Mouse (Mus musculus): ENCODE results near the gene E130218I03Rik. TPM values are rescaled to one million over a fixed set of nuclear protein-coding genes. Genes with fewer than 3 reads are reported as not detected.

E130218I03Rik gene
- polyA plus RNA-seq, 1 experiment from 2014 or later, result 0.67 TPM

DNA sequence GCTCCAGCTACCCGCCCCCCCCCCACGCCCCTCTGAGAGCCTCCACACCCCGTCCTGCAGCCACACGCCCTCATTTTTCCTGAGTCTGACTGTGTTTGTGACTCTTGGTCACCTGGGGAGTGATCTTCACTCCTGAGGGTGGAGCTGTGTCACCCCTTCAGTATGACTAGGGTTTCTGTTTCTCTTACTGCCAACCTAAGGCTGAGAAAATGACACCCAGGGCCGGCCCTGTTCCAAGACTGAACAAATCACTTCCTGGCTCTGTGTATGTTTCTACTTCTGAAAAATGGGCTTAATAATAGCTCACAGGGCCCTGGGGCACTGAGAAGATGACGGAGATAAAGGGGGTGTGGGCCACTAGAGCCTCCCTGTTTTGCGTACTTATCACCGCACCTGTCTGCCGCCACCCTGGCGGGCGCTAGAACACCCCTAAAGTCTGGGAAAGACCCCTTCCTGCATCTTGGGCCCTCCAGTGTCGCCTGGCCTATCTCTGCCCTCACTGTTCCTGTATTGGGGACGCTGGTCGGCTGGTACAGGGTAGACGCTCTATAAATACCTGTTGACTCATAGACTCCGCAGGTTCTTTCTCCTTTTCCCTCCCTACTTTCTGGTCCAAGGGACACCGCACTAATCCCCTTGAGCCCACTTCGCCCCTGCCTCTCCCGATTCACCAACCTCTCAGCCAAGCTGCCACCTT lies 5.7 kb upstream of the E130218I03Rik start:
- peak; percentile 47 for ATAC-seq (ENCODE audit: low FRiP score, low TSS enrichment)
- H3K27ac ChIP-seq (ENCODE audit: low read length), result peak overlapping the region; percentile 55

DNA sequence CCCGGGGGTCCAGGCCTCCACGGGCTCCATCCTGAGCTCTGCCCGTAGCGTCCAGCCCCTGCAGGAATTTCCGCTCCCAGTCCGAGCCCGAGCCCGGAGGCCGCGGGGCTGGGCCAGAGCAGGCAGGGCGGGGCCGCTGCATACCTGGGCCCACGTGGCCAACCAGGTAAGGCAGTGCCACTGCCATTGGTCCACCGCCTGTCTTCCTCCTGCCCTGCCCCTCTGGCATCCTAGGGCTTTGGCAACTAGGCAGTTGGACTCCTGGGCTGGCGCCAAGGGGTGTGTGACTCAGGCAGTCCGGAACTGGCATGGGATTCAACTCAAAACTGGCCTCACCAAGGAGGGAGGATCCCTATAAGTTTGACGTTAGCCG lies 5.2 kb upstream of the E130218I03Rik start, which contains the start of gene Cnksr1:
TSS of gene Cnksr1 (minus strand) at position 121 of the 373 bp plus-strand sequence.
- H3K9me3 ChIP-seq (ENCODE audit: low read length), result no peaks in the 10 kb centered on the region
- H3K27me3 ChIP-seq (ENCODE audit: insufficient read depth, low read length), result peaks cover 4% of the 10 kb centered on the region; the same call in 1 of the 2 replicates
- H3K27ac ChIP-seq (ENCODE audit: low read length), result peak within 1 kb of the TSS; percentile 55
- peak; percentile 91 for ATAC-seq (ENCODE audit: low FRiP score, low TSS enrichment)
- peak within 1 kb of the TSS; percentile 55 for H3K4me2 ChIP-seq (replicated peaks; ENCODE audit: low read depth, low read length)
- peaks cover 18% of the 10 kb centered on the region for H3K4me1 ChIP-seq (ENCODE audit: insufficient read depth, low read length)
- H3K9ac ChIP-seq (replicated peaks; ENCODE audit: low read length), result peak within 1 kb of the TSS; percentile 62
- WGBS, result under 1% methylated on average over 18 of the region's 18 CpGs
- H3K36me3 ChIP-seq (ENCODE audit: insufficient read depth, low read length), result no peaks in the 10 kb centered on the region
- H3K4me3 ChIP-seq (ENCODE audit: low read length), result peak within 1 kb of the TSS; percentile 43

More for the DNA sequence above, 5.7 kb upstream of the E130218I03Rik start:
- H3K27me3 ChIP-seq (ENCODE audit: insufficient read depth, low read length), result peaks cover 4% of the 10 kb centered on the region; the same call in 1 of the 2 replicates
- H3K9me3 ChIP-seq (ENCODE audit: low read length), result no peaks in the 10 kb centered on the region
- H3K36me3 ChIP-seq (ENCODE audit: insufficient read depth, low read length), result no peaks in the 10 kb centered on the region
- H3K4me1 ChIP-seq (ENCODE audit: insufficient read depth, low read length), result peaks cover 18% of the 10 kb centered on the region
- H3K4me3 ChIP-seq (ENCODE audit: low read length), result peak overlapping the region; percentile 43
- WGBS, result 27% methylated on average over 19 of the region's 19 CpGs
- peak overlapping the region; percentile 62 for H3K9ac ChIP-seq (replicated peaks; ENCODE audit: low read length)
- H3K4me2 ChIP-seq (replicated peaks; ENCODE audit: low read depth, low read length), result peak overlapping the region; percentile 55

DNA sequence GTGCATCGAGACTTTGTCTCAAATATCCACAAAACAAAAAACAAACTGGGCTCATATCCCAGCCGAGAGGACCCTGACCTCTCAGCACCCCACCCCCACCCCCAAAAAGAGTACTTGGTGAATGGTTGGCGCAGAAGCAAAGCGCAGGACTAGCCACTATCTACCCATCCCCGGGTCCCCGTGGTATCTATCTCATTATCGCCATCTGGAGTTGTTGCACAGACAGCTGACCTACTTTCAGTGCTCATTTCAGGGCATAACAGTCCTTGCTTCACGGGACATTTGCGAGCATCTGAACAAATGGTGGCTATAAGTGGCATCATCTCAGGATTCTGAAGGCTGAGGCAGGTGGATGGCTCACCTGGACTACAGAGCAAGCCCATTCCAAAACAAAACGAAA lies 4.8 kb upstream of the E130218I03Rik start:
- H3K9me3 ChIP-seq (ENCODE audit: low read length), result no peaks in the 10 kb centered on the region
- H3K27me3 ChIP-seq (ENCODE audit: insufficient read depth, low read length), result peaks cover 4% of the 10 kb centered on the region; the same call in 1 of the 2 replicates
- no peak for ATAC-seq (ENCODE audit: low FRiP score, low TSS enrichment)
- 0 out of 2 replicates have a peak, but pooled peaks cover 1% of the 10 kb centered on the region for H3K36me3 ChIP-seq (ENCODE audit: insufficient read depth, low read length)
- peak overlapping the region; percentile 43 for H3K4me3 ChIP-seq (ENCODE audit: low read length)
- H3K9ac ChIP-seq (replicated peaks; ENCODE audit: low read length), result peak overlapping the region; percentile 62
- WGBS, result 9% methylated on average over 10 of the region's 10 CpGs
- peak overlapping the region; percentile 55 for H3K4me2 ChIP-seq (replicated peaks; ENCODE audit: low read depth, low read length)
- H3K4me1 ChIP-seq (ENCODE audit: insufficient read depth, low read length), result peaks cover 18% of the 10 kb centered on the region
- no peak overlapping the region for H3K27ac ChIP-seq (ENCODE audit: low read length)

DNA sequence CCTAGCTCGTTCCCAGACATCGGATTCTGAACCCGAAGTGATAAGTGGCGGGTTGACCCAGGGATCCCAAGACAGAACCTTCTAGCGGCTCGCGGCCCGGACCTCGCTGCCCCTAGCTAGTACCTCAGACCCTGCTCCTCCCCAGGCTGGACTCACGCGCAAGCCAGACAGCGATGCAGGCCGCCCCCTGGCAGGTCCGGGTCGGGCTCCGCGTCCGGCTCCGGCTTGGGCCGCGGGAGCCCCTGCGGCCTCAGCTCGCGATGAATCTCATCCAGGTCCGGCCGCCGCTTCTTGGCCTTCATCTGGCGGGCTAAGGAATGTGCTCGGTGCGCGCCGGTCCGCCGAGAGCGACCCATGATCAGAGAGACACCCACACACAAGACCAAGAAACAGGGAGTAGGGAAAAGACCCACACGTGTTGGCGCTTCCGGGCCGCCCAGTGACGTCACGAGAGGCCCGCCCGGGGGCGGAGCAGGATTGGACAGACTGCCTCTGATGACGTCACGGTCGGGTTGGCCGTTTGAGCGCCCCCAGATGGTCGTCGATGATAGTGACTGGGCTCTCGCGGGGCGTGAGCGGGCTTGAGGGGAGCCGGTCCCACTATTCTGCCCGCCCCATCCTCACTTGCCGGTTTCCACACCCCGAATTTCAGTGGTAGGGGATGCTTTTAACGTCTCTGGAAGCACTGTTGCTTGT lies 1.8 kb downstream of the E130218I03Rik start, which contains the start of gene Zfp593:
TSS of gene Zfp593 (minus strand) at position 445 of the 696 bp plus-strand sequence.
- 0 out of 2 replicates have a peak, but pooled peaks cover 5% of the 10 kb centered on the region for H3K36me3 ChIP-seq (ENCODE audit: insufficient read depth, low read length)
- H3K27ac ChIP-seq (ENCODE audit: low read length), result no peak within 1 kb of the TSS
- peaks cover 27% of the 10 kb centered on the region for H3K4me1 ChIP-seq (ENCODE audit: insufficient read depth, low read length)
- ATAC-seq (ENCODE audit: low FRiP score, low TSS enrichment), result peak; percentile 72
- WGBS, result under 1% methylated on average over 60 of the region's 60 CpGs
- no peaks in the 10 kb centered on the region for H3K9me3 ChIP-seq (ENCODE audit: low read length)
- peaks cover 28% of the 10 kb centered on the region for H3K27me3 ChIP-seq (ENCODE audit: insufficient read depth, low read length)
- peak within 1 kb of the TSS; percentile 79 for H3K4me3 ChIP-seq (ENCODE audit: low read length)
- peak within 1 kb of the TSS; percentile 95 for H3K4me2 ChIP-seq (replicated peaks; ENCODE audit: low read depth, low read length)
- peak within 1 kb of the TSS; percentile 81 for H3K9ac ChIP-seq (replicated peaks; ENCODE audit: low read length)

- H3K27me3 ChIP-seq (ENCODE audit: insufficient read depth, low read length), result peaks cover 38% of the 10 kb centered on the region
Observed at GRCm38 (mm10) chr4:134246256-134246655, 2.8 kb downstream of the E130218I03Rik start.

GRCm38 (mm10) chr4:134246719-134247258 lies 3.3 kb downstream of the E130218I03Rik start, which contains the start of gene Gm30191:
Gene Gm30191, plus strand, starts transcription at chr4:134246935.
- 79% methylated on average over 7 of the region's 7 CpGs for WGBS
- peak within 1 kb of the TSS; percentile 81 for H3K9ac ChIP-seq (replicated peaks; ENCODE audit: low read length)
- 0 out of 2 replicates have a peak, but pooled peaks cover 5% of the 10 kb centered on the region for H3K36me3 ChIP-seq (ENCODE audit: insufficient read depth, low read length)
- peak within 1 kb of the TSS; percentile 95 for H3K4me2 ChIP-seq (replicated peaks; ENCODE audit: low read depth, low read length)
- peaks cover 42% of the 10 kb centered on the region for H3K4me1 ChIP-seq (ENCODE audit: insufficient read depth, low read length)
- ATAC-seq (ENCODE audit: low FRiP score, low TSS enrichment), result no peak
- no peaks in the 10 kb centered on the region for H3K9me3 ChIP-seq (ENCODE audit: low read length)
- no peak within 1 kb of the TSS for H3K27ac ChIP-seq (ENCODE audit: low read length)
- peak within 1 kb of the TSS; percentile 79 for H3K4me3 ChIP-seq (ENCODE audit: low read length)
- H3K27me3 ChIP-seq (ENCODE audit: insufficient read depth, low read length), result peaks cover 43% of the 10 kb centered on the region

More at GRCm38 (mm10) chr4:134246256-134246655, 2.8 kb downstream of the E130218I03Rik start:
- 0 out of 2 replicates have a peak, but pooled peaks cover 5% of the 10 kb centered on the region for H3K36me3 ChIP-seq (ENCODE audit: insufficient read depth, low read length)
- H3K4me2 ChIP-seq (replicated peaks; ENCODE audit: low read depth, low read length), result peak overlapping the region; percentile 95
- H3K4me3 ChIP-seq (ENCODE audit: low read length), result no peak overlapping the region
- WGBS, result 42% methylated on average over 4 of the region's 4 CpGs
- H3K9me3 ChIP-seq (ENCODE audit: low read length), result no peaks in the 10 kb centered on the region
- H3K4me1 ChIP-seq (ENCODE audit: insufficient read depth, low read length), result peaks cover 36% of the 10 kb centered on the region
- H3K9ac ChIP-seq (replicated peaks; ENCODE audit: low read length), result no peak overlapping the region
- H3K27ac ChIP-seq (ENCODE audit: low read length), result no peak overlapping the region
- no peak for ATAC-seq (ENCODE audit: low FRiP score, low TSS enrichment)

DNA sequence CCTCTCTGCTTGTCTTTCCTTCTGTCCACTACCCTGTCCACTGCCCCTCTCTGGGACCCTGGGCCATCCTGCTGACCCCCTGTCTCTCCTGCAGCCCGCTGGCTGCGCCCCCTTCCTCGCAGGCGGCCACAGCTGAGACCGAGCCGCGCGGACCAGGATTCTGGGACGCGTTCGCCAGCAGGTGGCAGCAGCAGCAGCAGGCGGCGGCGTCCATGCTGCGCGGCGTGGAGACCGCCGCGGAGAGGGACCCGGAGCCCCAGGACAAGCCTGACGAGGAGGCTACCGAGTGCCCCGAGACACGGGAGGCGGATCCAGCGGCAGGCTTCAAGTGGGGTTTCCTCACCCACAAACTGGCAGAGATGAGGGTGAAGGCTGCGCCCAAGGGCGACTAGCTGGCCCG lies 6.2 kb downstream of the E130218I03Rik start:
- Histone ChIP-seq H3K36me3 (ENCODE audit: insufficient read depth, low read length) (no peaks in the 10 kb centered on the region), H3K4me3 (ENCODE audit: low read length) (peak overlapping the region; percentile 52), H3K4me2 (replicated peaks; ENCODE audit: low read depth, low read length) (peak overlapping the region; percentile 92), H3K4me1 (ENCODE audit: insufficient read depth, low read length) (peaks cover 58% of the 10 kb centered on the region), H3K9me3 (ENCODE audit: low read length) (no peaks in the 10 kb centered on the region), H3K9ac (replicated peaks; ENCODE audit: low read length) (peak overlapping the region; percentile 58), H3K27me3 (ENCODE audit: insufficient read depth, low read length) (peaks cover 65% of the 10 kb centered on the region), H3K27ac (ENCODE audit: low read length) (no peak overlapping the region)
- WGBS, result under 1% methylated on average over 30 of the region's 30 CpGs
- peak; percentile 21 for ATAC-seq (ENCODE audit: low FRiP score, low TSS enrichment)

- H3K4me1 ChIP-seq (ENCODE audit: insufficient read depth, low read length), result peaks cover 55% of the 10 kb centered on the region
- ATAC-seq (ENCODE audit: low FRiP score, low TSS enrichment), result no peak
- peak overlapping the region; percentile 58; the same call in 1 of the 2 replicates for H3K9ac ChIP-seq (replicated peaks; ENCODE audit: low read length)
- H3K36me3 ChIP-seq (ENCODE audit: insufficient read depth, low read length), result no peaks in the 10 kb centered on the region
- H3K27ac ChIP-seq (ENCODE audit: low read length), result no peak overlapping the region
- no peaks in the 10 kb centered on the region for H3K9me3 ChIP-seq (ENCODE audit: low read length)
- H3K4me2 ChIP-seq (replicated peaks; ENCODE audit: low read depth, low read length), result peak overlapping the region; percentile 92
- H3K4me3 ChIP-seq (ENCODE audit: low read length), result peak overlapping the region; percentile 52
- peaks cover 65% of the 10 kb centered on the region for H3K27me3 ChIP-seq (ENCODE audit: insufficient read depth, low read length)
- 11% methylated on average over 27 of the region's 27 CpGs for WGBS
Observed at GRCm38 (mm10) chr4:134250116-134250929, 6.9 kb downstream of the E130218I03Rik start.

- H3K9me3 ChIP-seq (ENCODE audit: low read length), result no peaks in the 10 kb centered on the region
- H3K9ac ChIP-seq (replicated peaks; ENCODE audit: low read length), result peak overlapping the region; percentile 66
- WGBS, result 13% methylated on average over 10 of the region's 10 CpGs
- H3K4me3 ChIP-seq (ENCODE audit: low read length), result peak overlapping the region; percentile 52
- no peak overlapping the region for H3K27ac ChIP-seq (ENCODE audit: low read length)
- peak overlapping the region; percentile 92 for H3K4me2 ChIP-seq (replicated peaks; ENCODE audit: low read depth, low read length)
- H3K4me1 ChIP-seq (ENCODE audit: insufficient read depth, low read length), result peaks cover 56% of the 10 kb centered on the region
- H3K27me3 ChIP-seq (ENCODE audit: insufficient read depth, low read length), result peaks cover 65% of the 10 kb centered on the region
- no peaks in the 10 kb centered on the region for H3K36me3 ChIP-seq (ENCODE audit: insufficient read depth, low read length)
- no peak for ATAC-seq (ENCODE audit: low FRiP score, low TSS enrichment)
Observed at GRCm38 (mm10) chr4:134250930-134251240, 7.4 kb downstream of the E130218I03Rik start.

Measured in kidney, embryonic 16.5 days (tissue).